Mouse (Mus musculus) thymus, adult 2 months (tissue): Measurements from ENCODE around the gene Dlst.

Experiments used
- CTCF ChIP-seq: fragments of 200-500 bp; IDR thresholded peaks from 2 replicates; pipeline ENCODE4 v1.5.1; 2012; ENCODE audit warnings: mild to moderate bottlenecking, control low read depth, low read length, moderate library complexity, borderline replicate concordance; ENCODE audit not compliant: control insufficient read depth, poor library complexity, insufficient read depth; ENCODE audit errors: extremely low read depth
- POLR2A ChIP-seq: fragments of 200-500 bp; IDR thresholded peaks from 2 replicates; pipeline ENCODE4 v1.6.1; 2012; ENCODE audit warnings: mild to moderate bottlenecking, low read length, control low read depth, moderate library complexity; ENCODE audit not compliant: control insufficient read depth, poor library complexity, insufficient read depth; ENCODE audit errors: extremely low read depth

- TF ChIP-seq CTCF (no peak), POLR2A (no peak)
These were observed 60.3 kb downstream of the Dlst start for GRCm38 (mm10) chr12:85170948-85171307.
